Mouse (Mus musculus): Measurements from ENCODE around the gene Brap.

GRCm38 (mm10) chr5:121690482-121691211 lies 30.3 kb downstream of the Brap start:
- TF ChIP-seq EP300 (IDR thresholded peaks at IDR 0.05; ENCODE audit: insufficient read depth, low read depth, low read length) (no peak), CTCF (IDR thresholded peaks at IDR 0.05) (no peak)

Measured in heart, adult 2 months (tissue).